Mouse (Mus musculus): ENCODE results near the gene Zdhhc14. TPM values are rescaled to one million over a fixed set of nuclear protein-coding genes. Genes with fewer than 3 reads are reported as not detected.

The Zdhhc14 gene
- polyA plus RNA-seq, 1 experiment = 0.01 TPM

DNA sequence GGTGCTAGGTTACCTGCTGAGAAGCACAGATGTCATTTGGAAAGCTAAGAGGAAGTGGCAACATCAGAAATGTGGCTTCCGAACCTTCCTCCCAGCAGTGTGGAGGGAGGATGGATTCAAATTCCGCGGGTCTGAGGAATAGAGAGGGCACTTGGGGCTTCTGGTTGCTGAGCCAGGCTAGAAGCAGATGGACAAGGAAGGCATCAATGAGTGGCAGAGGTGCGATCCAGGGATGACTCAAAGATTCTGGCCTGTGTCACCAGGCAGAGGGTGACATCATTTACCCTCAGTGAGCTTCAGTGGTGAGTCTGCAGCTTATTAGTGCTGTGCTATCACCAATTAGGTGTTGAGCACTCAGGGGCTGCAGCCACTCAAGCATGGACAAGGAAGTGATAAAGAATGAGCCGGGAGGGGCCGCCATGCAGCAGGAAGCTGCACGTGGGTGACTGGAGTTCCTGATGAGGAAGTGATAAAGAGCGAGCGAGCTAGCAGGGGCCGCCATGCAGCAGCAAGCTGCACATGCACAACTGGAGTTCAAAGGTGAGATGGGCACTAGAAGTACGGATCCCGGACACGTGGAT is 306.0 kb downstream of the Zdhhc14 start:
- peaks cover 33% of the 10 kb centered on the region for H3K79me2 ChIP-seq (ENCODE audit: control insufficient read depth, insufficient read depth)
- no peak overlapping the region for H3ac ChIP-seq (ENCODE audit: control insufficient read depth, insufficient read length, low read depth)
- peaks cover 14% of the 10 kb centered on the region for H3K79me3 ChIP-seq (ENCODE audit: low read depth)
- peaks cover 18% of the 10 kb centered on the region for H3K36me3 ChIP-seq (ENCODE audit: control insufficient read depth, insufficient read depth)
- H3K4me3 ChIP-seq (ENCODE audit: insufficient read depth, poor library complexity, severe bottlenecking) = no peak overlapping the region
- no peaks in the 10 kb centered on the region for H3K27me3 ChIP-seq (ENCODE audit: control insufficient read depth, insufficient read depth, insufficient read length)
- TF ChIP-seq MYOG (IDR thresholded peaks at IDR 0.05; ENCODE audit: control insufficient read depth, extremely low read depth, insufficient read length) = no peak
- peak; percentile 80 for TF ChIP-seq MAX (IDR thresholded peaks at IDR 0.05)

GRCm38 (mm10) chr17:5798900-5799299 is 306.5 kb downstream of the Zdhhc14 start:
- no peak for TF ChIP-seq MYOD1 (IDR thresholded peaks at IDR 0.05; ENCODE audit: control insufficient read depth, insufficient read length, low read depth)
- no peak for TF ChIP-seq FOSL1 (IDR thresholded peaks at IDR 0.05; ENCODE audit: insufficient read depth, low read length, poor library complexity, severe bottlenecking)
- TF ChIP-seq USF1 (IDR thresholded peaks at IDR 0.05; ENCODE audit: low read depth) = no peak
- TF ChIP-seq CTCF (IDR thresholded peaks at IDR 0.05; ENCODE audit: control insufficient read depth, insufficient read depth, insufficient read length) = no peak
- TF ChIP-seq MAX (IDR thresholded peaks at IDR 0.05) = no peak
- TF ChIP-seq MYOG (IDR thresholded peaks at IDR 0.05; ENCODE audit: control insufficient read depth, extremely low read depth, insufficient read length) = no peak
- TF ChIP-seq CEBPB (IDR thresholded peaks at IDR 0.05; ENCODE audit: low read depth) = no peak
- Histone ChIP-seq H3K27me3 (ENCODE audit: control insufficient read depth, insufficient read depth, insufficient read length) (no peaks in the 10 kb centered on the region), H3K36me3 (ENCODE audit: control insufficient read depth, insufficient read depth) (peaks cover 24% of the 10 kb centered on the region), H3K4me3 (ENCODE audit: insufficient read depth, poor library complexity, severe bottlenecking) (no peak overlapping the region), H3ac (ENCODE audit: control insufficient read depth, insufficient read length, low read depth) (no peak overlapping the region), H3K79me2 (ENCODE audit: control insufficient read depth, insufficient read depth) (peaks cover 33% of the 10 kb centered on the region), H3K79me3 (ENCODE audit: low read depth) (peaks cover 14% of the 10 kb centered on the region)

GRCm38 (mm10) chr17:5799396-5800021 is 307.2 kb downstream of the Zdhhc14 start:
- peaks cover 26% of the 10 kb centered on the region for H3K36me3 ChIP-seq (ENCODE audit: control insufficient read depth, insufficient read depth)
- peak overlapping the region; percentile 28 for H3K4me3 ChIP-seq (ENCODE audit: insufficient read depth, poor library complexity, severe bottlenecking)
- H3K27me3 ChIP-seq (ENCODE audit: control insufficient read depth, insufficient read depth, insufficient read length) = no peaks in the 10 kb centered on the region
- peak overlapping the region; percentile 81 for H3ac ChIP-seq (ENCODE audit: control insufficient read depth, insufficient read length, low read depth)
- peaks cover 14% of the 10 kb centered on the region for H3K79me3 ChIP-seq (ENCODE audit: low read depth)
- peaks cover 33% of the 10 kb centered on the region for H3K79me2 ChIP-seq (ENCODE audit: control insufficient read depth, insufficient read depth)
- TF ChIP-seq MAX (IDR thresholded peaks at IDR 0.05) = peak; percentile 25
- no peak for TF ChIP-seq CEBPB (IDR thresholded peaks at IDR 0.05; ENCODE audit: low read depth)

DNA sequence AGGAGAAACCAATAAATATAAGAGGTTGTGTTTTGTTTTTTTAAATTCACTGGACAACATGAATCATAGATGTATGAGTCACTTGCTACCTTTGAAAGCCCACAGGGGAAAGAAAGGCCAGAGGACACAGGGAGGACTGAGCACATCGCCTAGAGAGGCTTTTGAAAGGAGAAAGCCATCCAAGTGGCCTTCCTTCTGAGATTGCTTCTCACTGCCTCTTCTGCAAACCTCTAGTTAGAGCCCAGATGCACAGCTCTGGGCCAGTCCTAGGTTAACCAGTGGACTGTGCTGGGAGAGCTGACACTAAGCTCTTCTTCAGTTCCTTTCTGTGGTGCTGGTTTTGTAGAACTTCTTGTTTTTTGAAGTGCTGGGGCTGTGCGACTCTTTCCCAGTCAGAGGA is 307.9 kb downstream of the Zdhhc14 start:
- Histone ChIP-seq H3ac (ENCODE audit: control insufficient read depth, insufficient read length, low read depth) (peak overlapping the region; percentile 77), H3K36me3 (ENCODE audit: control insufficient read depth, insufficient read depth) (peaks cover 26% of the 10 kb centered on the region), H3K4me3 (ENCODE audit: insufficient read depth, poor library complexity, severe bottlenecking) (peak overlapping the region; percentile 28), H3K27me3 (ENCODE audit: control insufficient read depth, insufficient read depth, insufficient read length) (no peaks in the 10 kb centered on the region), H3K79me3 (ENCODE audit: low read depth) (peaks cover 14% of the 10 kb centered on the region), H3K79me2 (ENCODE audit: control insufficient read depth, insufficient read depth) (peaks cover 33% of the 10 kb centered on the region)
- no peak for TF ChIP-seq MYOD1 (IDR thresholded peaks at IDR 0.05; ENCODE audit: control insufficient read depth, insufficient read length, low read depth)
- peak; percentile 53 for TF ChIP-seq FOSL1 (IDR thresholded peaks at IDR 0.05; ENCODE audit: insufficient read depth, low read length, poor library complexity, severe bottlenecking)

GRCm38 (mm10) chr17:5800824-5801560 is 308.6 kb downstream of the Zdhhc14 start:
- Histone ChIP-seq H3K79me2 (ENCODE audit: control insufficient read depth, insufficient read depth) (peaks cover 33% of the 10 kb centered on the region), H3K4me3 (ENCODE audit: insufficient read depth, poor library complexity, severe bottlenecking) (peak overlapping the region; percentile 28), H3K36me3 (ENCODE audit: control insufficient read depth, insufficient read depth) (peaks cover 26% of the 10 kb centered on the region), H3K27me3 (ENCODE audit: control insufficient read depth, insufficient read depth, insufficient read length) (no peaks in the 10 kb centered on the region), H3ac (ENCODE audit: control insufficient read depth, insufficient read length, low read depth) (peak overlapping the region; percentile 77), H3K79me3 (ENCODE audit: low read depth) (peaks cover 14% of the 10 kb centered on the region)
- TF ChIP-seq MAX (IDR thresholded peaks at IDR 0.05) = no peak

- Histone ChIP-seq H3K79me3 (ENCODE audit: low read depth) (peaks cover 14% of the 10 kb centered on the region), H3K79me2 (ENCODE audit: control insufficient read depth, insufficient read depth) (peaks cover 33% of the 10 kb centered on the region), H3ac (ENCODE audit: control insufficient read depth, insufficient read length, low read depth) (no peak overlapping the region), H3K4me3 (ENCODE audit: insufficient read depth, poor library complexity, severe bottlenecking) (no peak overlapping the region), H3K27me3 (ENCODE audit: control insufficient read depth, insufficient read depth, insufficient read length) (no peaks in the 10 kb centered on the region), H3K36me3 (ENCODE audit: control insufficient read depth, insufficient read depth) (peaks cover 26% of the 10 kb centered on the region)
- TF ChIP-seq MAX (IDR thresholded peaks at IDR 0.05) (no peak), CTCF (IDR thresholded peaks at IDR 0.05; ENCODE audit: control insufficient read depth, insufficient read depth, insufficient read length) (no peak), MYOD1 (IDR thresholded peaks at IDR 0.05; ENCODE audit: control insufficient read depth, insufficient read length, low read depth) (no peak), CEBPB (IDR thresholded peaks at IDR 0.05; ENCODE audit: low read depth) (no peak), USF1 (IDR thresholded peaks at IDR 0.05; ENCODE audit: low read depth) (no peak), FOSL1 (IDR thresholded peaks at IDR 0.05; ENCODE audit: insufficient read depth, low read length, poor library complexity, severe bottlenecking) (no peak), MYOG (IDR thresholded peaks at IDR 0.05; ENCODE audit: control insufficient read depth, extremely low read depth, insufficient read length) (no peak)
These were observed 309.7 kb downstream of the Zdhhc14 start for GRCm38 (mm10) chr17:5801761-5802655.

Data from C2C12 (cell line).